Mouse (Mus musculus) thymus, adult 2 months (tissue): ENCODE results near the gene Cpsf6.

Experiments used
- CTCF ChIP-seq: fragments of 200-500 bp; IDR thresholded peaks from 2 replicates; pipeline ENCODE4 v1.5.1; 2012; ENCODE audit warnings: mild to moderate bottlenecking, control low read depth, low read length, moderate library complexity, borderline replicate concordance; ENCODE audit not compliant: control insufficient read depth, poor library complexity, insufficient read depth; ENCODE audit errors: extremely low read depth
- POLR2A ChIP-seq: fragments of 200-500 bp; IDR thresholded peaks from 2 replicates; pipeline ENCODE4 v1.6.1; 2012; ENCODE audit warnings: mild to moderate bottlenecking, low read length, control low read depth, moderate library complexity; ENCODE audit not compliant: control insufficient read depth, poor library complexity, insufficient read depth; ENCODE audit errors: extremely low read depth

DNA sequence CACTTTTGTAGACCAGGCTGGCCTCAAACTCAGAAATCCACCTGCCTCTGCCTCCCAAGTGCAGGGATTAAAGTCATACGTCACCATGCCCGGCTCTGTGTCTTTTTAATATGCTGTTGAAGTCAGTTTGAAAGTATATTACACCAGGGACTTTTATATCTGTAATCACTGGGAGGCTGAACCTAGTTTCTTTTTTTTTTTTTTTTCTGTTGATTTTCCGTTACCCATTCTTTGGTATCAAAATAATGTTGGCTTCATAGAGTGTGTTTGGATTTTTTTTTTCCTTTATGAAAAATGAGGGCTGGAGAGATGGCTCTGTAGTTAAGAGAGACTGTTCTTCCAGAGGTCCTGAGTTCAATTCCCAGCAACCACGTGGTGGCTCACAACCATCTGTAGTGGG, 5.6 kb upstream of the Cpsf6 start:
- TF ChIP-seq CTCF (no peak), POLR2A (no peak)
